Mouse (Mus musculus) heart, postnatal 36 days (tissue): ENCODE data around the gene Gm21885. TPM values are rescaled to one million over a fixed set of nuclear protein-coding genes. Genes with fewer than 3 reads are reported as not detected.

Experiments used
- DNase-seq, 2 experiments: peaks; one replicate each; pipeline ENCODE4 v3.0.0; 2021 to 2022
- intact Hi-C: fragments of 180-260 bp; cut with DNase I; formaldehyde crosslinking; loops from one replicate; pipeline ENCODE4 v1.15.1; 2025
- total RNA-seq, 2 experiments: library from RNA; stranded (reverse); gene quantifications; 2 replicates each; pipeline ENCODE4 v1.2.3; 2021

The Gm21885 gene
- total RNA-seq: under 1 TPM in 1 of 2 experiments, not detected in 1; 0.42 TPM

DNA sequence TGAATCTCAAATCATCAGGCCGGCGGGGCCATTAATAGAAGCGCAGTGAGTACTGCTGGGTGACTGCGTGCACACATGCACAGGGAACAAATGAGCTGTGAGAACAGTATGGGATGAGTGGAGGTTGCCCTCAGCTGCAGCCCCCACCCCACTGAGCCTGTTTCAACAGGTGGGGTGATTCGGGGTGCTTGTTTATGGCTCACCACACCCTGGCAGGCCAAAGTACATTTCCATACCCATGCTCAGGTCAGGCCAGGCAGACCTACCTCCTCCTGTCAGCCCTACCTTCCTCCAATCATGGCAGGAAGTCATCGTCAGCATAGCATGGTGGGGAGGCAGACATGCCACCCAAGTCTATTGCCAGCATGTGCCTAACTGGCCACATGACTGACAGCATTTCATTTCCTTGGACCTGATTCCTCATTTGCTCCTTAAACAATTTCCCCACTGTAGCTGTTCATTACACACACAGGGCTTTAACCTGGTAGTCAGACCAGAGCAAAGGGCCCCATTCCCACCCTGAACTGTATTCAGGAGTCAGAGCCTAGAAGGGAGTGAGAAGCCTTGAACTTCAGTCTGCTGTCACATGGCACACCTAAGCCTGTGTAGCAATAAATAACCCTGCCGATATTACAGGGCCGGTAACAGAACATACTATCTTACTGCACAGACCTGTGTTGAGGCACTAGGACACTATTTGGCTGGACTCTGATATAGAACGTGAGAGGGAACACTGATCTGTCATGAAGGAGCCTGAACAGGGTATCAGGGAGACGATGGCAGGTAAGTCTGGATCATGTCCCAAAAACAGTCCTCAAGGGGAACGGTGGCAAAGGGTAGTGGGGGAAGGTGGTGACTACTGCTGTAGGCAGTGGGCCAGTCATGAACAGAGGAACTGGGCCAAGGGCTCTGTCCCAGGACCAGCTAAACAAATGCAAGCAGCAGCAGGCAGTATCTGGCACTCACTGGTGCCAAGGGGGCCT, at the start of gene Gm21885:
Gm21885 (plus strand) TSS at position 675 of the 983 bp plus-strand sequence.
- peak; percentile 20 to 31 for DNase-seq
- intact Hi-C loops: no loop called here

DNA sequence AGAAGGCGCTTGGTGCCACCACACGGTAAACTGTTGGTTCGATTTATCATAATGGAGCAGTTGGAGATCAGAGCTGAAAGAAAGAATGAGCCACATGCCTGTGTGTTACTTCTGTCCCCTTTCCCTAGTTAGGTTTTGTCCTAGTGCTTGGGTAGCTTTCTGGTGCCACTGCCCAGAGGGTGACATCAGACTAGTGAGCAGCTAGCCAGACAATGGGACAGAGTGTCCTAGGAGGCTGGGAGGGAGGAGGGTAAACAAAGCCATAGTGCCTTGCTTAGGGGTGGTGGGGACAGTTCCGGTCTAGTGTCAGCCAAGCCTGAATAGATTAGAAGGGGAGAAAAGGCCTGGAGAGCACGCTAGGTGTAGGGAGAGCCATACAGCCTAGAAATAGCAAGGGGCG, 48.3 kb upstream of the Gm21885 start:
- no peak for DNase-seq

DNA sequence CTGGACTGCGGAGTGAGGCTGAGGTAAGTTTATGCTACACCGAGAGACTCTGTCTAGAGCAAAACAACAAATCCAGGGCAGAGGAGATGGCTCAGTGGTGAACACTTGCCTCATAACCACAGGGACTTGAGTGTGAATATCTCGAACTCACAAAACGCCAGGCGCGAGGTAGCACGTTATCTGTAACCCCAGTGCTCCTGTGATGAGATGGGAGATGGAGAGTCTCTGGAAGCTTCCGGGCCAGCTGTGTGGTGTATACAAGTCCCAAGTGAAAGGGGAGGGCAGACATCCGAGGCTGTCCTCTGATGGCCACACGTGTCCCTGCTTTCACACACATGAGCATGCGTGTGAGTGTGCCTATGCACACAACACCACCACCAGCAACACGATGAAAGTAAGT, 47.3 kb upstream of the Gm21885 start:
- DNase-seq: no peak
- intact Hi-C loops: no loop called here

More for the DNA sequence above, 48.3 kb upstream of the Gm21885 start:
- intact Hi-C loops: no loop called here

DNA sequence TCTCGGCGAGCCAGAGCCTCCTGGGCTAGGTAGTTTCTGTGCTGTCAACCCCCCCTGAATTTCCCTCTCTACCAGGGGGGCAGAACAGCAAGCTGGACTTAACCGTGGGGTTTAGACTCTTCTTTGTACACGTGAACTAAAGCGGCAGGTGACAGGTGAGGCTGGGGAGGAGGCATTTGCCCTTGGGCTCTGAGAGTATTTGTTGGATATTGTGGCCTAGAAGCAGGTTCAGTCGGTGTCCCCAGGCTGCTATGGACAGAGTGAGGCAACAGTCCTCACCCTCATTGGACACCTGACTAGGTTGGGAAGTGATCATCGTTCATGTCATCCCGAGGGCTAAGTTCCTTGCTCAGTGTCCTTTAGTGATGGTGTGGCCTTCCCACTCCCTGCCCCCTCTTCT, 46.8 kb upstream of the Gm21885 start:
- no peak for DNase-seq
- intact Hi-C loops: loop anchor here (5.0 kb wide), 2 partner anchors 92 to 167 kb away; partner anchors contain the start of gene Ankrd40

DNA sequence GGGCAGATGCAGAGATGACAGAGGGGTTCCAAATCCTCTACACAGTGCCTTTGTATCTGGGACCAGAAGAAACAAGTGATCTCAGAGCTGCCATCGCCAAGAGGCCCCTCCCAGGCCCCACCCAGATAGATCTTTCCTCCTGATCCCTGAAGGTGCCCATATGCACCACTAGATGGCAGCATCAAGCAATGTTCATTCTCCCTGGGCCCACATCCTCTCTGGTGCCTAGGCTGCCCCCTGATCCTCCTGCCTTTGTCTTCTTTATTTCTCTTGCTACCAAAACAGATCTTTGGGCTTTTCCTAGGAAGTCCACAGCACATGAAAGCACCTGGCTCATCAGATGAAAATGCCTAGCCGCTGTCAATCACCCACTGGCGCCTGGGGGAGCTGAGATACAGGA, 45.6 kb upstream of the Gm21885 start:
- intact Hi-C loops: loop anchor here (1.0 to 5.0 kb wide), 4 partner anchors 41 to 251 kb away; partner anchors contain the start of genes Ankrd40 and Spata20
- DNase-seq: peak; percentile 64 to 67

DNA sequence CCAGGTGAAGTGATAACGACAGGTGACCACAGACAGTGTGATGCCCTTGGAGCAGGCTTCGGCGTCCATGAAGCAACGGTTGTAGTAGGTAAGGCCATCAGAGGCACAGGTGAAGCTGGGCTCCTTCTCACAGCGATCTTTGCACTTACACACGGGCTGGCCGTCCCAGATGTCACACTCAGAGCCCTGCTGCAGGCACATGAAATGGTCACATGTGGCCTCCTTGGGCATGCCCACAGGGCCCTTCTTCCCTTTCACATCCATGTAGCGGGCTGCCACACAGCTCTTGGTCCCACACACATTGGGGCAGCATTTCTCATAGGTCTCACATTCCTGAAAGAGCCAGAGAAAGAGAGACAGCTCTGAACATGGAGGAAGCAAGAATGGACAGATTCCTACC, 42.9 kb upstream of the Gm21885 start:
- intact Hi-C loops: loop anchor here (5.0 kb wide), 2 partner anchors 89 to 164 kb away; partner anchors contain the start of gene Ankrd40
- DNase-seq: no peak

DNA sequence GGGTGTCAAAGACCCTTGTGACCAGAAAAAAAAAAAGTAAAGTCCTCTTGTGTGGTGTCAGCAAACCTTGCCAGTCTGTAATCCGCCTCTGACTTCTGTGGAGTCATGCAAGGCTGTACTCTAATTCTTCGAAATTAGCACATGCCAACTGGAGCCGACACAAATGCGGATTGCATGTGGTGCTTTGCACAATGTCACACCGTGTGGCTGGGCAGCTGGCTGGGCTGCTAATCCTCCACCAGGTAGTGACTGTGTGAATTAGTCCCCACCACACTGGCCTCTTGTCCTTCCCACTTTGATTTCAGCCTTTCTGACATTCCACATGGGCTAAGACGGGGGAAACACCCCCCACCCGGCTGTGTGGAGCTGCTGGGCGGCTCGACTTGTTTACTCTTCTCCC, 42.0 kb upstream of the Gm21885 start:
- intact Hi-C loops: loop anchor here (5.0 kb wide), 2 partner anchors 88 to 163 kb away; partner anchors contain the start of gene Ankrd40
- no peak for DNase-seq

DNA sequence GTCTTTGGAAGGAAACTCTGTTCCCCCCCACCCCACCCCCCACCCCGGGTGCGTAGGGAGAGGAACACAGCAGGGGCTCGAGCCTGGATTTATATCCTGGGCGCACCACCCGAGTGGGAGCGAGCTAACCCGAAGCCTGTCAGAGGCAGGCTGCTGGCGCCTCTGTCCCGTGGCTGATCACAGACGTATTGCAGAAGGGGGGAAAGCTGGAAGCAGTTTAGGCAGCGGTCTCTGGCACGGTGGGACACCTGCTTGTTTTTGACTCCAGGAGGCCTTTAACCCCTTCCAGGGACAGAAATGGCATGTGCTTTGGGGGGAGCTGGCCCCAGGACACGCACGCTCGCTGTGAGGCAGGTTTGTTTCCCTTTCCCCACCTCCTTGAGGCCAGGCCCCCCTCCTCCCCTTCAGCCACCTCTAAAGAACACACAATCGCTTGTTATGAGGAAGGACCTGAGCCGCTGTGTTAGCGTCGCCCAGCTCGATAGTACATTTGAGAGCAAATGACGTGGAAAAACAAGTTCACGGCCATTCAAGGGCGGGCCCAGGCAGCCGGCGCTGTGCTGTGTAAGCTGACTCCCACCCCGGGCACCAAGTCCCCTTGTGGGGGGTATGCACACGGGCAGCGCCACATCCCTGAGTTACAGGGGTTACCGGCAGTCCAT, 38.8 kb upstream of the Gm21885 start:
- DNase-seq: peak in 1 of 2 experiments; percentile 35
- intact Hi-C loops: no loop called here

DNA sequence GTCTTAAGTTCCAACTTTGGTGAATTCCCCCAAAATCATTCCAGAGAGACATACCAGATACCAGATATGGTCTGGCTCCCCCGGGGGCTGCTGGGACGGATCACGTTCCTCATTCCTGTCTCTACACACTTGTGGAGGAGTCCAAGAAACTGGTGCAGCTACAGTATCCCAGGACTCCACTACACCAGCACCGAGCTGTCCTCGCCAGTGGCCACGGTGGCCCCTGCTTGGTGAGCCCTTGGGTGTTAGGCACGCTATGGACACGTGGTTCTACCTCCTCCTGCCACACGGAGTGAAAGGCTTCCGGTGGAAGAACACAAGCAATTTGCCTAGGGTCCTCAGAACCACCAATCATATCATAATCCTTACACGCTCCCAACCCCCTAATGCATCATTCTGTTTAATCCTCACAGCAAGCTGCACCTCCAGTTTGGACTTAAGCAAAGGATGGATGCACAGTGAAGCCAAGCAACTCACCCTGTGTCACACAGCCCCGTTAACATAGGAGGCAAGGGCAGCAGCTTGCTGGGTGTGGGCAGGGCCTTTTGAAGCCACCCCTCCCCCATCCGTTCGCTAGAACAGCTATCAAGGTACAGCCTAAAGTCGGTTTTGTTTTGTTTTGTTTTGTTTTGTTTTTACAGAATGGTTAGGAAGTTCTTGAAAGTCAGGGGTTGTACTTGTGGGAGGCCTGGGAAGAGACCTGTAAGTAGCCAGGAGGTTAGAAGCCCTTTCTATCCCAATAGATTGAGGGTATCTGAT, 38.1 kb upstream of the Gm21885 start:
- intact Hi-C loops: no loop called here
- DNase-seq: no peak

DNA sequence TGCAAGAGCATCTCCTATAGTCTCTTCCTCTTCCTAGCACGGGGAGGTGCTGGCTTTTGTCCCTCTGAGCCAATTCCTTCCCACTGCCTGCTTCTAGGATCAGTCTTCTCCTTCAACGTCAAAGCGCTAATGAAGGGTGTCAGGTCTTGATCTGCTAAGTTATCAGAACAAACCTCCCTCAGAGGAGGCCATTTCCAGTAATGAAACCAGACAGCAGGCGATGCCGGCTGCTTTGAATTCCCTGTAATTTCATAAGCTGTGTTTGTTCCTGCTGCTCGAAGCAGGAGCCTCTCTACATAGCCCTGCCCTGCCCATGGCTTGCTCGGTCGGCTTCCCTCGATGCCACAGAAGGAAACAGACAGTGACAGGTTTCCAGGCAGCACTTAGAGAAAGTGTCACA, 37.3 kb upstream of the Gm21885 start:
- DNase-seq: no peak
- intact Hi-C loops: no loop called here

DNA sequence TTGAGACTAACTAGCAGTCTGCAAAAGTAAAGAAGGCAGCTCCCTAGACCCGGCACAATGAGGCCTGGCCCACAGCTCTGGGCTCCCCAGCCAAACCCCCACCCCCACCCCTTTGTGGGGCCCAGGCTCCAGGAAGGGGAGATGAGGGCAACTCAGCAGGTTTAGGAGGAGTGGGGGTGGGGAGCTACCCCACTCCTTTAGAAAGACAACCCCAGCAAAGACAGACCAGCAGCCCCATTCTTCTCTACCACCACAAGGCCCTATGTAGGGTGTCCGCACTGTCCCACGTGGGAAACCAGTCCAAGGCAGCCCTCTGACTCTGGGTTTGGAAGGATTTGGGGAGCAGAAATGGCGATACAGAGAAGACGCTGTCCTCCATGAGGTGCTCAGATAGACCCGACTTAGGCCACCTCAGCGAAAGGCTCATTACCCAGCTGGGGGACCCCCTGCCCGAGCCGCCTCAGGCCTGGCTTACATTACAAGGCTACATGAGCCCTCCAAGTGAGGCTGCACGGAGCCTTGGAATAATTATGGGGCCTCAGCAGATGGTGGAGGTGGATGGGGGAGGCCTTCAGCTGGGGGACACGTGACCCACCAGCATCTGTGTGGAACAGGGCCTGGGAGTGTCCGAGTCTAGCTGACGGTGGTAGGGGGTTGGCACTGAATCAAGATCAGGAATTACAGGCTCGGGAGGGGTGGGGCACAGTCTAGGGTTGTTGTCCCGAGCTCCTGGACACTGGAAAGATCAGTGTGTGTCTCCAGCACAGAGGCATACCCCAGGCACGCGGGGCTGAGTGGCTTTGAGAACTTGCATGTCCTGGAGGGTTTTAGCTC, 35.5 kb upstream of the Gm21885 start, which contains the start of gene Wfikkn2:
Wfikkn2 (minus strand) TSS at position 51 of the 834 bp plus-strand sequence.
- no peak for DNase-seq
- intact Hi-C loops: no loop called here

DNA sequence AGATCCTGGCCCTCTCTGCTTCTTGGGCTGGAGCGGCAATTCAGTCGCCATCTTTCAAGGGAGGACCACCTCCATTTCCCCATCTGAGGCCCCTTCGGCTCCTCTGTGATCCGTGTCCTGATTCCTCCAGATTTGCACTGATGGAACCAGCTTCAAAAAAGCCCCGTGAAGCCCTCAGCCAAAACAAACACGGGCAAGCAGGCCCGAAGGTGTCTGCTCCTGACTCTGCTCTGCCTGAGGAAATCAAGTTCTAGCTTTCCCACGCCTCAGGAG, 34.9 kb upstream of the Gm21885 start:
- intact Hi-C loops: no loop called here

DNA sequence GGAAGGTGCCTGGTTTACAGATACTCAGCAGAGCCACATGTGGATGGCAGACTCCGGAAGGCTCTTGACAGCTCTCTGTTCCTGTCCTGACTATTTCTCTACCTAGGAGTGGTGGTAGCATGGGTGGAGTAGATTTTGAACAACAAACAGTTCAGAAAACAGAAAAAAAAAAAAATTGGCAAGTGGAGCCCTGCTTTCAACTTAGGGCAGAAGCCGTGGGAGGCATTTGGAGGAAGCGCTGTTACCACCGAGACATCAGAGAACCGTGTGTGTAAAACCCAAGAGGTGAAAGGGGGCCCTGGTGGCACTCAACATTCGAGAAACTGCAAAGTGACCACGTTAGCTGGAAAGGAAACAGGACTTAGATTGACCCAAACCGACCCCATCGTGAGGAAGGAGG, 28.5 kb upstream of the Gm21885 start:
- intact Hi-C loops: no loop called here
- DNase-seq: no peak

More for the DNA sequence above, 34.9 kb upstream of the Gm21885 start:
- no peak for DNase-seq

DNA sequence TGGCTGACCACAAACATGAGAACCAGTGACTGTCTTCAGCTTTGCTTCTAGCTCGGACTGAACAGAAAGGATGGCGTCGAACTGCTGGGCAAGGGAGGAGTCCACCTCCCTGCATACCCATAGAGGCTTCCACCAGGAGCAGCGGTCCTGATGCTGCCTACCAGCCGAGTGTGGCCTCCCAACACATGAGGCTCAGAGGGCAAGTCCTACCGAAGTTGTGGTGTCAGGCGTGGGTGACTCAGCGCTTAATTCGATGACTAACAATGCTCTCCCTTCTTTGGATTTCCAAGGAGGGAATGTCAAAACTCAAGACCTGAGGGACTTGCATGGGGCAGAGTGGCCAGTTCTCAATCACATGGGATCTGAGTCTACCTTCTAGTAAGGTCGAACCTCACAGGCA, 28.0 kb upstream of the Gm21885 start:
- intact Hi-C loops: no loop called here
- no peak for DNase-seq

DNA sequence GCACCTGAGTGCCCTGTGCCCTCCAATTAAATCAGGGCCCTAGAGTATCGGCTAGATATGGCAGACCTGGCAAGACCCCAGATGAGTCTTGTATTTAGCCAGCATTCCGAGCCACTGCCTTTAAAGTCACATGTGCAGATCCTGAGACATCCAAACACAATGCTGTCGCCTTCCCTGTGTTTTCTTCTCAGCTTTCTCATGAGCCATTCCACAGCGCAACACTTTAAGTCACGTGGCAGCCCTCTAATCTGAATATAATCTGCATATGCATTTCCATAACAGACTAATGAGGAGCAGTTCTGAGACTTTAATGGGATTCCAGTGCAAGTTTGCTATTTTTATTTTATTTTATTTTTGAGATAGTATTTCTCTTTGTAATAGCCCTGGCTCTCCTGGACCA, 25.9 kb upstream of the Gm21885 start:
- intact Hi-C loops: no loop called here
- no peak for DNase-seq

DNA sequence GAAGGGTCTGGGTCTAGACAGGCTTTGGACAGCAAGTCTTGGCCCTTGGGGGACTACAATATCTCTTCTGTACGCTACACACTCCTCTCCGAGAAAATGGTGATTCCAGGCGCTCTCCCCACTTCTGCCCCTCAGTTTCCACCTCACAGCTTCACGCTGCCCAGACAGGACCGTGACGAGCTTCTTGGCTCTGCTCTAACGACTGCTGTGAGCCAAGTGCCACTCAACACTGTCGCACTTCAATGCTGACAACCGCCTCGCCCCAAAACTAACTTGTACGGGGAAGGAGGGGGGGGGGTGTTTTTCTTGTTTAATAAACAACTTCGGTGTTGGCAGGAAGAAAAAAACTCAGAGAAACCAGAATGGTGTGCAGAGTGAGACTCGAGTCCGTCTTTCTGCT, 23.7 kb upstream of the Gm21885 start:
- DNase-seq: no peak
- intact Hi-C loops: no loop called here

DNA sequence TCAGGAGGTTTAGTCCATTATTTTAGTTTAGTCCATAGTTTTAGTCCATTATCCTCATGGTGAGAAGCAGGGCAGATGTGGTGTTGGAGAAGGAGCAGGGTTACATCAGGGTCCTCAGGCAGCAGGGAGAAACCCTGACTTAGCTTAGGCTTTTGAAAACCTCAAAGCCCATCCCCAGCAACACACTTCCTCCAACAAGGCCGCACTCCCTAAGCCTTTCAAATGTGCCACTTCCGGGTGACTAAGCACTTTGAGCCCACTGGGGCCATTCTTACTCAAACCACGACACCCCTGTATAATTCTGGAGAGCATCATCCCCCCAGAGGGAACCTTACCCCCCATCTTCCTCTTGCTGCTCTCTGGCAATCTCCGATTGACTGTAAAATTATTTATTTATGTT, 21.9 kb upstream of the Gm21885 start:
- intact Hi-C loops: no loop called here
- no peak for DNase-seq

DNA sequence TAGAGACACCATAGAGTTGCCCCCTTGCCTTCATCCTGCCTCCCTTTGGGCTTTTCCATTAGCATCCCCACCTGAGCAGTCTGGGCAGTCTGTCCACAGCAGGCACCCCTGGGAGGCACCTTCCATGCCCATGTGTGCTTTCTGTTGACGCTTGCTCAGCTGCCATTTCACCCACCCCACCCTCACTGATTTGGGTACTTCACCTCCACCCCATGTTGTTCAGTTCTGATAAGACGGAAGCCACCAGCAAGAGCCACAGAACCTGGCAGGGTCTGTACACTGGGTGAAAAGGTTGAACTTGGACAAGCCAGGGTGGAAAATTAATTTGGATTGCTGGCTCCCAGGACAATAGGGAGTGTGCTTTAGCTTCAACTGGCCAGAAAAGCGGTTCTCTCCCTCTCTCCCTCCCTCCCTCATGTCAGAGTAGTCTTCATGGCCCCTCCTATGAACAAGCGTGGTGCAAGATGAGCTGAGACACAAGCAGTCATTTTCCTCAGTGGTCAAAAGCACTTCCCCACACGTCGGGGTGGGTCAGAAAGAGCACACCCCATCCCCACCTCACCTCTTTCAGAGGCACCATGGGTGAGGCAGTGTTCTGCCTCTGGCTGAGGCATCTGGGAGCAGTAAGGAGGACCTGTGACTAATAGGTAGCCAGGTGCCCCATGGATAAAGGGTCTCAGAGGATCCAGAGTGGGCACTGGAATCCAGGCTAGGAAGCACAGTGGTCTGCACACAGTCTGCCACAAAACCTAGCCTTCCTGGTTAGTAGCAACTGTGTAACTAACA, 19.9 kb upstream of the Gm21885 start:
- intact Hi-C loops: no loop called here
- no peak for DNase-seq

DNA sequence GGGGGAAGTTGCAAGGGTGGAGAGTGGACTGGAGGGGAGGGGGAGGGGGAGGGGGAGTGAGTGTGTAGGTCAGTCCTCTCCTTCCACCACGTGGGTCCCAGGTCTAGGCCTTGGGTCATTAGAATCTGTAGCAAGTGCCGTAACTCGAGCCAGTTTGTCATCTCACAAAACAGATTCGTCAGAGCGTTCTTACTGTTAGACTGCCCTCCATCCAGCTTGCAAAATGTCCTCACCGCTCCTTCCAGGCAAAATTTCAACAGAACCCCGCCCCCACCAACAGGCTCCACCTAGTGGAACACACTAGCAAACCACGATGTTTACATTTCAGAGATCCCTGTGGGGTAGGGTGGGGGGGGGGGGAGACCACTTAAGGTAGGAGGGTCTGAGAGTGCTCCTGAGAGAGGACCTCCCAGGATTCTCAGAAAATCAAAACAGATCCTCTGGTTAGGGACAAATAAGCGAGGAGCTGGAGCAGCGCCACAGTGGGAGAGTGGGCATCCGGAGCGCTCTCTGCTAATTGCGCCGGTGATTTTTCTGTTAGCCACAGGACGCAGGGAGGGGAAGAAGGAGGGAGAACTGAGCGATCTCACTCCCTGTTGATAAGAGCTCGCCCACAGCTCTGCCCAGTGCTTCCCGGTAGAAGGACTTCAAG, 16.4 kb upstream of the Gm21885 start:
- peak; percentile 55 to 62 for DNase-seq
- intact Hi-C loops: no loop called here
